Mouse (Mus musculus): ENCODE measurements around the gene Gm37240. TPM values are rescaled to one million over a fixed set of nuclear protein-coding genes. Genes with fewer than 3 reads are reported as not detected.

Gm37240 gene
- polyA plus RNA-seq, 1 experiment from 2014 or later, result 10.8 TPM

DNA sequence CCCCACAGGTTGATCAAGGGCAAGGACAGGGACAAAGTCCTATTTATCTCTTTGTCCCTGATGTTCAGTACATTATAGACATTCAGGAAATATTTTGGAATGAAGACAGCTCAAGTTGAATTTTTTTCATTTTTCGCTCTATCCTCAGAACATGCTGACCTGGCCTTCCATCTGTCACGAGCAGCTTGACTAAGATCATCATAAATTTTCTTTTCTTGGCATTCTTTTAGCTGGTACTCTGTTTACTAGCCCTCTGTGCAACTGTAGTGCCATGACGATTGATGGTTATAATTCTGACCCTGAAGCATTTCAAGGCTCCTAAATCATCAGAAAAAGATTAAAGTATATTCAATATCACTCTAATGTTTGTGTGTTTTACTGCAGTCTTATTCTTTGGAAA, 287.8 kb downstream of the Gm37240 start:
- in situ Hi-C loops (cut with MboI; ENCODE audit: low pct_unique_long_range_greater_than_20kb), result no loop called here
- POLR2A ChIA-PET, result no interaction called here

DNA sequence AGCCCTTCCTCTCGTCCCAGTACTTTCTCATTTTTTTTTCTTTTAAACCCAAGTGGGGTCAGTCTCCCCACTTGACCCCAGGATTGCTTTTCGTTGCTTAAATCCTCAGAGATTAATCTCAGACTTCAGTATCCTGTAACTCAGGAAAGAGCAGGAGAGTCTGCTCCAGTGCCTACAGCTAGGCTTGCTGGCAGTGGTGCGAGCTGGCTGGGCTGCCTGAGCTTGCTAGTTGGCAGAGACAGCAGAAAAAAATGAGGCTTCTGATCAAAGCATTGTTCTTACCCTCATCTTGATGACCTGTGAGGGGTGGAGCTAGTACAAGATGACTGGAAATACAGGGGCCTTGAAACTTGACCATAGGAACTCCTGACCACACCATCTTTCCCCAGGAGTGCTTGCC, 292.9 kb downstream of the Gm37240 start:
- DNase-seq (ENCODE audit: low read depth, low spot score) (no peak), ATAC-seq (no peak)
- in situ Hi-C loops (cut with MboI; ENCODE audit: low pct_unique_long_range_greater_than_20kb), result no loop called here
- ChIA-PET POLR2A (no interaction called here), CTCF (interaction anchor here (0.7 to 2.3 kb wide), 5 partner anchors 9 to 18 kb away, joined by 3 to 5 read pairs (median 3); no protein-coding TSS in a partner anchor)
- no peak for TF ChIP-seq CTCF (IDR thresholded peaks at IDR 0.05)
- H3K27me3 ChIP-seq, result no peaks in the 10 kb centered on the region

More for the DNA sequence above, 287.8 kb downstream of the Gm37240 start:
- ATAC-seq (no peak), DNase-seq (ENCODE audit: low read depth, low spot score) (no peak)
- TF ChIP-seq CTCF (IDR thresholded peaks at IDR 0.05), result no peak
- no peaks in the 10 kb centered on the region for H3K27me3 ChIP-seq
- CTCF ChIA-PET, result interaction anchor here (1.5 to 3.5 kb wide), 3 partner anchors 10 to 21 kb away, joined by 3 to 15 read pairs (median 12); no protein-coding TSS in a partner anchor

GRCm38 (mm10) chr3:85592640-85593252, 294.6 kb downstream of the Gm37240 start:
- ChIA-PET CTCF (interaction anchor here (0.8 to 1.6 kb wide), 3 partner anchors 9 to 27 kb away, joined by 3 read pairs; no protein-coding TSS in a partner anchor), POLR2A (no interaction called here)
- ATAC-seq (no peak), DNase-seq (ENCODE audit: low read depth, low spot score) (no peak)
- in situ Hi-C loops (cut with MboI; ENCODE audit: low pct_unique_long_range_greater_than_20kb), result no loop called here
- TF ChIP-seq CTCF (IDR thresholded peaks at IDR 0.05), result no peak
- H3K27me3 ChIP-seq, result no peaks in the 10 kb centered on the region

DNA sequence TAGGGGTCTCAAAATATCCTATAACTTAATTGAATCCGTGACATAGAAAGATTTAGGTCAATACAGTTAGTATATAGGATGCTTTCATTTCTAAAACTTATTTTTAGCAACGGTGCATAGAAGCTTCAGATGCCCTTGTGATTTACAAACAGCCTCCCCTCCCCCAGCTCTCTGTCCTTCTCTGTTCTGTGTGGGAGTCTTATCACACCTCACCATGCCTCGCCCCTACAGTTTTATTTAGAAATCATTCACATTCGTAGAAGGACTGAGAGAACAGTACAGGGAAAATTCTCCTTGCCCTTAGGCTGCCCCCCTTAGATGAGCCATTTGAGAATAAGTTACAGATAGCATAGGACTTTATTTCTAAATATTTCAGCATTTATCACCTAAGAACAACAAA, 295.3 kb downstream of the Gm37240 start:
- DNase-seq (ENCODE audit: low read depth, low spot score) (no peak), ATAC-seq (no peak)
- in situ Hi-C loops (cut with MboI; ENCODE audit: low pct_unique_long_range_greater_than_20kb), result no loop called here
- TF ChIP-seq CTCF (IDR thresholded peaks at IDR 0.05), result no peak
- H3K27me3 ChIP-seq, result no peaks in the 10 kb centered on the region
- ChIA-PET CTCF (interaction anchor here (1.6 kb wide), 1 partner anchor 27 kb away, joined by 3 read pairs; no protein-coding TSS in a partner anchor), POLR2A (no interaction called here)

DNA sequence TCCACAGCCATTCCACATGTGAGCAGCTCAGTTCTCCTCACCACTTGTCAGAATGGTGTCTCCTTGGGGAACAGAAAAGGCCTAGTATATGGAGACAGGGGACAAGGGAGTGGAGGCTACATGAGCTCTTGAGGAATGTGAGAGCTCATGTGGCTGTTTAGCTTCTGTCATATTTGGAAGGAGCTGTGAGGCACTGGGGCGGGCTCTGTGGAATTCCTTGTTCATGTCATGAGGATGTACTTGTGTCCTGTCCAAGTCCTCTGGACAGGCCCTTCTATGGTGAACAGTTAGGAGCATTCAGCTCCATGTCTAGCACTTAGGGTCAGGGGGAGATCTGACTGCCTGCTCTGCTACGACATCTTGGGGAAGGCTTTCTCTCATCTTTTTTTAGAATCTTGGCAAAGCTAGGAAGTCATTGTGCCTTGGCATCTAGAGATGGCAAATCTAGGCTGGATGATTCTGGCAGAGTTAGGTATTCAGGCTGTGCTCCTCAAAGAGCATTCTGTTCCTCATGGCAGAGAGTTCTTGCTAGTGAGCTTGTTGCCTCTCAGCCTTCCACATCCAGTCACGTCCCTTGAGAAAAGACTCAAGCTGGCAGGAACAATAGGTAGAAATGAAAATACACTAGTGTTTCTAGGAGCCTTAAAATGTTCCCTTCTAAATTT, 297.1 kb downstream of the Gm37240 start:
- no peak for TF ChIP-seq CTCF (IDR thresholded peaks at IDR 0.05)
- ATAC-seq (no peak), DNase-seq (ENCODE audit: low read depth, low spot score) (no peak)
- in situ Hi-C loops (cut with MboI; ENCODE audit: low pct_unique_long_range_greater_than_20kb), result no loop called here
- CTCF ChIA-PET, result interaction anchor here (1.1 to 3.3 kb wide), 4 partner anchors 10 to 19 kb away, joined by 3 to 15 read pairs (median 4); partner anchors contain the start of gene Gatb
- POLR2A ChIA-PET, result interaction anchor here (1.0 kb wide), 1 partner anchor 14 kb away, joined by 3 read pairs; no protein-coding TSS in a partner anchor
- no peaks in the 10 kb centered on the region for H3K27me3 ChIP-seq

GRCm38 (mm10) chr3:85588701-85589100, 298.6 kb downstream of the Gm37240 start:
- no peaks in the 10 kb centered on the region for H3K27me3 ChIP-seq
- ChIA-PET POLR2A (no interaction called here), CTCF (interaction anchor here (1.2 to 3.3 kb wide), 2 partner anchors 8 to 12 kb away, joined by 4 to 15 read pairs; no protein-coding TSS in a partner anchor)
- in situ Hi-C loops (cut with MboI; ENCODE audit: low pct_unique_long_range_greater_than_20kb), result no loop called here
- DNase-seq (ENCODE audit: low read depth, low spot score) (no peak), ATAC-seq (no peak)
- no peak for TF ChIP-seq CTCF (IDR thresholded peaks at IDR 0.05)

GRCm38 (mm10) chr3:85584966-85585365, 302.4 kb downstream of the Gm37240 start:
- in situ Hi-C loops (cut with MboI; ENCODE audit: low pct_unique_long_range_greater_than_20kb), result no loop called here
- ChIA-PET POLR2A (no interaction called here), CTCF (interaction anchor here (1.1 kb wide), 1 partner anchor 10 kb away, joined by 5 read pairs; no protein-coding TSS in a partner anchor)
- DNase-seq (ENCODE audit: low read depth, low spot score) (no peak), ATAC-seq (no peak)
- H3K27me3 ChIP-seq, result no peaks in the 10 kb centered on the region
- no peak for TF ChIP-seq CTCF (IDR thresholded peaks at IDR 0.05)

GRCm38 (mm10) chr3:85583194-85583593, 304.1 kb downstream of the Gm37240 start:
- ChIA-PET POLR2A (no interaction called here), CTCF (interaction anchor here (0.9 kb wide), 1 partner anchor 12 kb away, joined by 3 read pairs; no protein-coding TSS in a partner anchor)
- no peaks in the 10 kb centered on the region for H3K27me3 ChIP-seq
- no peak for ATAC-seq
- no peak for TF ChIP-seq CTCF (IDR thresholded peaks at IDR 0.05)
- no peak for DNase-seq (ENCODE audit: low read depth, low spot score)
- in situ Hi-C loops (cut with MboI; ENCODE audit: low pct_unique_long_range_greater_than_20kb), result no loop called here

- ATAC-seq (no peak), DNase-seq (ENCODE audit: low read depth, low spot score) (no peak)
- CTCF ChIA-PET, result no interaction called here
- POLR2A ChIA-PET, result no interaction called here
- TF ChIP-seq CTCF (IDR thresholded peaks at IDR 0.05), result no peak
- in situ Hi-C loops (cut with MboI; ENCODE audit: low pct_unique_long_range_greater_than_20kb), result no loop called here
- no peaks in the 10 kb centered on the region for H3K27me3 ChIP-seq
Observed at GRCm38 (mm10) chr3:85582726-85583125, 304.6 kb downstream of the Gm37240 start.

- ChIA-PET POLR2A (interaction anchor here (0.7 to 1.3 kb wide), 2 partner anchors 78 to 652 kb away, joined by 3 read pairs; no protein-coding TSS in a partner anchor), CTCF (interaction anchor here (1.0 to 2.1 kb wide), 11 partner anchors 10 to 656 kb away, joined by 3 to 10 read pairs (median 4); no protein-coding TSS in a partner anchor)
- peak; percentile 100 for DNase-seq (ENCODE audit: low read depth, low spot score)
- peak; percentile 100 for ATAC-seq
- TF ChIP-seq CTCF (IDR thresholded peaks at IDR 0.05), result peak; percentile 94
- no peaks in the 10 kb centered on the region for H3K27me3 ChIP-seq
- in situ Hi-C loops (cut with MboI; ENCODE audit: low pct_unique_long_range_greater_than_20kb), result loop anchor here (10.0 to 25.0 kb wide), 3 partner anchors 341 to 887 kb away; no protein-coding TSS in a partner anchor
Observed at GRCm38 (mm10) chr3:85573864-85574830, 313.2 kb downstream of the Gm37240 start, which contains the start of gene Gatb. Gene Gatb (plus strand): TSS chr3:85574119.

Data from Patski (cell line).